Mouse (Mus musculus) olfactory bulb, adult 2 months (tissue): Measurements from ENCODE around the gene Tsc1.

Source experiments
- CTCF ChIP-seq: fragments of 200-500 bp; IDR thresholded peaks from 2 replicates; pipeline ENCODE4 v1.5.1; 2012; ENCODE audit warnings: low read depth, mild to moderate bottlenecking, low read length, moderate library complexity; ENCODE audit not compliant: insufficient read depth
- POLR2A ChIP-seq: fragments of 200-500 bp; IDR thresholded peaks from 2 replicates; pipeline ENCODE4 v1.6.1; 2012; ENCODE audit warnings: mild to moderate bottlenecking, low read depth, low read length, moderate library complexity; ENCODE audit not compliant: insufficient read depth

- TF ChIP-seq POLR2A = no peak
- no peak for TF ChIP-seq CTCF
Measured at GRCm38 (mm10) chr2:28606601-28607340, 34.3 kb upstream of the Tsc1 start.
